In the genomic region with DNA sequence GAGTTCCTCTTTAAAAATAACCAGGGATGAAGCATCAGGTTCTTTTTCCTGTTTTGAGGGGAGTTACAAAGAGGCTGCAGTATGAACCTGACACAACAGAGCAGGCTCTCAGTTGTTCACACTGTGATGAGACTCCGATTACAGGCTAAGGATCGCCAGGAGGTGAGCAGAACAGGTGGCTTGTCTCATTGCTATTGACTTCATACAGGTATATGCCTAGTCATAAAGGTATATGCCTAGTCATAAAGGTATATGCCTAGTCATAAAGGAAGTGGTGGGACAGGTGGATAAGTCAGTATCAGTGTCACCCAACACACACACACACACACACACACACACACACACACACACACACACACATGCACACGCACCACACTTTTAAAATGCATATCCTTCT, we compare ENCODE assay signal across 12 mouse cellular contexts.
DNase-seq lines count a peak whose midpoint lies in the region; ATAC-seq and TF ChIP-seq lines count a peak whose summit lies in the region.
"Had no signal": no experiment of that assay in that cellular context is flagged by ENCODE, and none has a peak within 500 bp of the region (broad histone marks: within the 10 kb centered on the region; RNA-seq: fewer than 3 reads in every experiment).

No protein-coding gene starts in this region.

- ATAC-seq in midbrain, embryonic 11.5 days (ENCODE audit: low FRiP score) = no peak

- no peaks in the 10 kb centered on the region for H3K27me3 ChIP-seq in testis, adult 2 months (ENCODE audit: control insufficient read depth, insufficient read depth, low read length)
- no peaks in the 10 kb centered on the region for H3K27me3 ChIP-seq in midbrain, embryonic 11.5 days (ENCODE audit: control insufficient read depth, insufficient read depth, low read length)

- 84% methylated on average over 3 of the region's 3 CpGs for WGBS in midbrain, embryonic 11.5 days

- H3K4me2 ChIP-seq in midbrain, embryonic 11.5 days = no peak overlapping the region

- no peaks in the 10 kb centered on the region for H3K36me3 ChIP-seq in testis, adult 2 months (ENCODE audit: control insufficient read depth, insufficient read depth, low read length)
- no peaks in the 10 kb centered on the region for H3K36me3 ChIP-seq in midbrain, embryonic 11.5 days (ENCODE audit: control insufficient read depth, insufficient read depth, low read length)

- intact Hi-C loops in gastrocnemius, adult 2 months (cut with DNase I) = no loop called here
- intact Hi-C loops in gastrocnemius, postnatal 36 days (cut with DNase I) = no loop called here

- no peak for TF ChIP-seq POLR2A in testis, adult 2 months (IDR thresholded peaks at IDR 0.05; ENCODE audit: control insufficient read depth, low read depth, low read length)

- H3K9ac ChIP-seq in midbrain, embryonic 11.5 days (ENCODE audit: low read length) = no peak overlapping the region

- no peak for DNase-seq in gastrocnemius, adult 2 months
- no peak for DNase-seq in gastrocnemius, postnatal 36 days
- no peak for DNase-seq in testis, postnatal 10 days (ENCODE audit: low spot score)
- DNase-seq in midbrain, embryonic 11.5 days (ENCODE audit: low spot score, missing footprints) = no peak
- no peak for DNase-seq in cerebellum, adult 11 months
- no peak for DNase-seq in thymus, postnatal 0 days (ENCODE audit: low spot score)
- DNase-seq in testis, postnatal 14 days (ENCODE audit: low spot score) = no peak
- DNase-seq: cerebellum, adult 11-12 months; heart, adult 2 months; heart, postnatal 4 days; thymus, adult 2 months had no signal

- TF ChIP-seq CTCF in gastrocnemius, adult 2 months (IDR thresholded peaks at IDR 0.05) = no peak
- TF ChIP-seq CTCF in testis, adult 2 months (IDR thresholded peaks at IDR 0.05; ENCODE audit: control insufficient read depth, insufficient read depth, insufficient replicate concordance, low read depth, low read length) = no peak

- no peak overlapping the region for H3K4me3 ChIP-seq in gastrocnemius, adult 2 months
- H3K4me3 ChIP-seq in testis, adult 2 months (ENCODE audit: control insufficient read depth, low read depth, low read length) = peak overlapping the region; percentile 44
- no peak overlapping the region for H3K4me3 ChIP-seq in midbrain, embryonic 11.5 days (ENCODE audit: low read depth, low read length)
- H3K4me3 ChIP-seq: heart, adult 2 months had no signal

- no peaks in the 10 kb centered on the region for H3K9me3 ChIP-seq in midbrain, embryonic 11.5 days (ENCODE audit: control insufficient read depth, low read length)

- no peaks in the 10 kb centered on the region for H3K4me1 ChIP-seq in testis, adult 2 months (ENCODE audit: control insufficient read depth, insufficient read depth, low read length)
- peaks cover 29% of the 10 kb centered on the region for H3K4me1 ChIP-seq in midbrain, embryonic 11.5 days (ENCODE audit: control insufficient read depth, insufficient read depth, low read length)

- peak overlapping the region; percentile 53; the same call in 1 of the 2 replicates for H3K27ac ChIP-seq in gastrocnemius, adult 2 months
- H3K27ac ChIP-seq in testis, adult 2 months (ENCODE audit: control insufficient read depth, insufficient read depth, low read depth, low read length) = no peak overlapping the region
- peak overlapping the region; percentile 45; the same call in 1 of the 2 replicates for H3K27ac ChIP-seq in midbrain, embryonic 11.5 days (ENCODE audit: low read depth, low read length)
- H3K27ac ChIP-seq: heart, adult 2 months had no signal
